ENCODE assay signal across 15 mouse cellular contexts in the genomic region with DNA sequence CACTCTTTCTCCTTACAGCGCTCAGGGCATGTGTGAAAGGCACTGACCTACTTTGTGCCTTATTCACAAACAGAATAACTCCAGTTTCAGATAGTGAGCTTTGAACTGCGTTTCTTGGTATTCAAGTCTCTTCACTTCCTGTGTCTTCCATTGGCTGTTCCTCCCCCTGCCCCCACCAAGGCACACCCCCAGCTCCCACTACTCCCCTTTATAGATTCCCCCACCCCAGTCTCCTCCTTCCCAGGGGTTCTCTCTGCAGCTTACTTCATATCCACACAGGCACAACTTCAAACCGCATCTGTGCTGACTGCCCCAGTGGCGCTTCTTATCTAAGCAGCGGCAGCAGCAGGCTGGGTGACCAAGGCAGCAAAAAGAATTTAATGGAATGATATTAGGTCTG.
DNase-seq lines count a peak whose midpoint lies in the region; ATAC-seq lines count a peak whose summit lies in the region.
"Had no signal": no experiment of that assay in that cellular context is flagged by ENCODE, and none has a peak within 500 bp of the region (broad histone marks: within the 10 kb centered on the region; RNA-seq: fewer than 3 reads in every experiment).

No protein-coding gene starts in this region.

- no peaks in the 10 kb centered on the region for H3K36me3 ChIP-seq in erythroblast, embryonic 14.5 days (ENCODE audit: control insufficient read depth)
- no peaks in the 10 kb centered on the region for H3K36me3 ChIP-seq in hindbrain, embryonic 12.5 days
- H3K36me3 ChIP-seq: embryonic facial prominence, embryonic 10.5 days; forebrain, embryonic 10.5 days had no signal

- peaks cover 4% of the 10 kb centered on the region; the same call in 1 of the 2 replicates for H3K27me3 ChIP-seq in erythroblast, embryonic 14.5 days (ENCODE audit: control insufficient read depth)
- H3K27me3 ChIP-seq in hindbrain, embryonic 12.5 days: no peaks in the 10 kb centered on the region

- peak overlapping the region; percentile 35 for H3K4me3 ChIP-seq in erythroblast, embryonic 14.5 days (replicated peaks)
- H3K4me3 ChIP-seq in hindbrain, embryonic 12.5 days: no peak overlapping the region
- H3K4me3 ChIP-seq: embryonic facial prominence, embryonic 10.5 days; forebrain, embryonic 10.5 days had no signal

- WGBS in hindbrain, embryonic 12.5 days: 79% methylated on average over 5 of the region's 5 CpGs

- peak; percentile 78 for DNase-seq in naive thymus-derived CD4-positive, alpha-beta T cell, adult 2 months (ENCODE audit: low read depth)
- no peak for DNase-seq in kidney, adult 9 months
- no peak for DNase-seq in left cerebral cortex, postnatal 14 days (ENCODE audit: low spot score in 2 of 2)
- DNase-seq: cerebellum, adult 8-10 months; lung, postnatal 14 days; right cerebral cortex, postnatal 25 days had no signal

- peaks cover 38% of the 10 kb centered on the region for H3K4me1 ChIP-seq in erythroblast, embryonic 14.5 days (ENCODE audit: control insufficient read depth)
- H3K4me1 ChIP-seq in hindbrain, embryonic 12.5 days: no peaks in the 10 kb centered on the region
- H3K4me1 ChIP-seq: embryonic facial prominence, embryonic 10.5 days had no signal

- ATAC-seq in erythroblast, adult 5-6 weeks (replicated peaks; ENCODE audit: low FRiP score, poor library complexity, severe bottlenecking): no peak
- ATAC-seq in CD4-positive, CD25-positive, alpha-beta regulatory T cell, adult 4 months: peak; percentile 17
- ATAC-seq in inflammation-experienced regulatory T-cells, adult 6 months: peak; percentile 35
- ATAC-seq in hindbrain, embryonic 12.5 days (ENCODE audit: low FRiP score): no peak

- no peaks in the 10 kb centered on the region; the same call in 1 of the 2 replicates for H3K9me3 ChIP-seq in erythroblast, embryonic 14.5 days (ENCODE audit: control insufficient read depth, low read length)
- H3K9me3 ChIP-seq in hindbrain, embryonic 12.5 days (replicated peaks): no peaks in the 10 kb centered on the region

- H3K9ac ChIP-seq in hindbrain, embryonic 12.5 days: no peak overlapping the region
- H3K9ac ChIP-seq: hindbrain, embryonic 14.5 days had no signal

- H3K4me2 ChIP-seq in hindbrain, embryonic 12.5 days (replicated peaks): no peak overlapping the region
- H3K4me2 ChIP-seq: hindbrain, embryonic 14.5 days had no signal

- no peak overlapping the region for H3K27ac ChIP-seq in hindbrain, embryonic 12.5 days
- H3K27ac ChIP-seq: embryonic facial prominence, embryonic 10.5 days; forebrain, embryonic 10.5 days; hindbrain, embryonic 14.5 days; stomach, postnatal 0 days had no signal

- intact Hi-C loops in left cerebral cortex, postnatal 14 days (cut with DNase I): loop anchor here (5.0 kb wide), 1 partner anchor 198 kb away; no protein-coding TSS in a partner anchor

Comparison
In these comparisons a context has a peak if more than half of its experiments do, and no peak if none do; other contexts are left out.
1. ATAC-seq: peak in CD4-positive, CD25-positive, alpha-beta regulatory T cell, adult 4 months (single experiment) and inflammation-experienced regulatory T-cells, adult 6 months (single experiment); none in erythroblast, adult 5-6 weeks (single experiment) and hindbrain, embryonic 12.5 days (single experiment).